Mouse (Mus musculus) stomach, embryonic 15.5 days (tissue): Measurements from ENCODE around the gene Dcaf4. TPM values are rescaled to one million over a fixed set of nuclear protein-coding genes. Genes with fewer than 3 reads are reported as not detected.
A peak's percentile ranks its signal among the peaks of the same experiment; 100 is the strongest.

Experiments
- ATAC-seq: fragments of 200-750 bp; cut with Nextera tagmentation; 2 replicates; pipeline ENCODE4 v1.8.0; 2017; ENCODE audit warnings: low read depth, moderate number of reproducible peaks, moderate TSS enrichment; ENCODE audit not compliant: insufficient read depth, low FRiP score
- H3K27ac ChIP-seq: fragments of 300-500 bp; sonication (generic); 2 replicates; pipeline ENCODE4 v1.5.1; 2015; ENCODE audit warnings: mild to moderate bottlenecking, inconsistent platforms
- H3K27me3 ChIP-seq: fragments of 300-500 bp; sonication (generic); replicated peaks from 2 replicates; pipeline ENCODE4 v1.6.1; 2015; ENCODE audit warnings: inconsistent platforms
- H3K36me3 ChIP-seq: fragments of 300-500 bp; sonication (generic); 2 replicates; pipeline ENCODE4 v1.6.1; 2015; ENCODE audit warnings: inconsistent platforms
- H3K4me1 ChIP-seq: fragments of 300-500 bp; sonication (generic); 2 replicates; pipeline ENCODE4 v1.6.1; 2015; ENCODE audit warnings: inconsistent platforms
- H3K4me2 ChIP-seq: fragments of 300-500 bp; sonication (generic); 2 replicates; pipeline ENCODE4 v1.6.1; 2015; ENCODE audit warnings: mild to moderate bottlenecking, inconsistent platforms
- H3K4me3 ChIP-seq: fragments of 300-500 bp; sonication (generic); replicated peaks from 2 replicates; pipeline ENCODE4 v1.5.1; 2015; ENCODE audit warnings: inconsistent platforms
- H3K9ac ChIP-seq: fragments of 300-500 bp; sonication (generic); 2 replicates; pipeline ENCODE4 v1.6.1; 2015; ENCODE audit warnings: inconsistent platforms
- H3K9me3 ChIP-seq: fragments of 300-500 bp; sonication (generic); 2 replicates; pipeline ENCODE4 v1.6.1; 2016; ENCODE audit warnings: inconsistent platforms
- WGBS: fragments of 180-500 bp; shearing (Covaris S2); methylation state at CpG from one replicate; pipeline ENCODE4 v1.1.7; 2015; 5-methylcytosine and 5-hydroxymethylcytosine counted together
- polyA plus RNA-seq: library from polyadenylated mRNA; unstranded; fragments of >200 nt; fragmentation: Nextera tagmentation; extraction: Ambion mirVana; gene quantifications from 2 replicates; pipeline ENCODE4 v1.2.1, GENCODE M21; 2015

Gene Dcaf4
- polyA plus RNA-seq: 31.5 and 34.5 TPM in 2 replicates

GRCm38 (mm10) chr12:83520311-83520890 lies at the start of gene Dcaf4:
Gene Dcaf4 (plus strand): TSS chr12:83520466.
- Histone ChIP-seq H3K4me2 (peak within 1 kb of the TSS; percentile 71), H3K36me3 (no peaks in the 10 kb centered on the region), H3K4me1 (peaks cover 10% of the 10 kb centered on the region), H3K27ac (peak within 1 kb of the TSS; percentile 72), H3K9ac (peak within 1 kb of the TSS; percentile 18), H3K9me3 (no peaks in the 10 kb centered on the region), H3K4me3 (peak within 1 kb of the TSS; percentile 87), H3K27me3 (no peaks in the 10 kb centered on the region)
- WGBS: under 1% methylated on average over 32 of the region's 32 CpGs
- ATAC-seq: peak; percentile 98

GRCm38 (mm10) chr12:83471760-83472159 lies 48.5 kb upstream of the Dcaf4 start:
- no peak overlapping the region for H3K27ac ChIP-seq
- H3K36me3 ChIP-seq: no peaks in the 10 kb centered on the region
- no peak overlapping the region for H3K4me2 ChIP-seq
- 0 out of 2 replicates have a peak, but pooled peaks cover 2% of the 10 kb centered on the region for H3K4me1 ChIP-seq
- ATAC-seq: no peak
- H3K9me3 ChIP-seq: no peaks in the 10 kb centered on the region
- 79% methylated on average over 7 of the region's 7 CpGs for WGBS
- H3K27me3 ChIP-seq: no peaks in the 10 kb centered on the region
- no peak overlapping the region for H3K4me3 ChIP-seq
- H3K9ac ChIP-seq: no peak overlapping the region

- Histone ChIP-seq H3K9me3 (no peaks in the 10 kb centered on the region), H3K4me3 (no peak overlapping the region), H3K4me1 (no peaks in the 10 kb centered on the region), H3K27me3 (no peaks in the 10 kb centered on the region), H3K4me2 (no peak overlapping the region), H3K9ac (no peak overlapping the region), H3K27ac (no peak overlapping the region), H3K36me3 (no peaks in the 10 kb centered on the region)
- WGBS: 34% methylated on average over 5 of the region's 5 CpGs
- no peak for ATAC-seq
Observed at GRCm38 (mm10) chr12:83473987-83474600, 46.2 kb upstream of the Dcaf4 start.

GRCm38 (mm10) chr12:83475419-83475818 lies 44.8 kb upstream of the Dcaf4 start:
- no peak for ATAC-seq
- Histone ChIP-seq H3K4me1 (no peaks in the 10 kb centered on the region), H3K36me3 (no peaks in the 10 kb centered on the region), H3K27me3 (no peaks in the 10 kb centered on the region), H3K9ac (no peak overlapping the region), H3K4me3 (no peak overlapping the region), H3K4me2 (no peak overlapping the region), H3K9me3 (no peaks in the 10 kb centered on the region), H3K27ac (no peak overlapping the region)
- 40% methylated on average over 6 of the region's 6 CpGs for WGBS

- H3K36me3 ChIP-seq: no peaks in the 10 kb centered on the region
- 80% methylated on average over 10 of the region's 10 CpGs for WGBS
- no peak overlapping the region for H3K4me2 ChIP-seq
- no peak overlapping the region for H3K9ac ChIP-seq
- H3K9me3 ChIP-seq: no peaks in the 10 kb centered on the region
- no peak for ATAC-seq
- no peaks in the 10 kb centered on the region for H3K27me3 ChIP-seq
- H3K4me3 ChIP-seq: no peak overlapping the region
- no peak overlapping the region for H3K27ac ChIP-seq
- H3K4me1 ChIP-seq: no peaks in the 10 kb centered on the region
Observed at GRCm38 (mm10) chr12:83476277-83476676, 44.0 kb upstream of the Dcaf4 start.

GRCm38 (mm10) chr12:83479140-83479539 lies 41.1 kb upstream of the Dcaf4 start:
- ATAC-seq: no peak
- H3K27me3 ChIP-seq: no peaks in the 10 kb centered on the region
- H3K4me2 ChIP-seq: no peak overlapping the region
- H3K4me1 ChIP-seq: no peaks in the 10 kb centered on the region
- no peak overlapping the region for H3K4me3 ChIP-seq
- H3K36me3 ChIP-seq: no peaks in the 10 kb centered on the region
- no peak overlapping the region; the same call in 1 of the 2 replicates for H3K27ac ChIP-seq
- H3K9me3 ChIP-seq: no peaks in the 10 kb centered on the region
- H3K9ac ChIP-seq: no peak overlapping the region
- 29% methylated on average over 1 of the region's 1 CpGs for WGBS

- Histone ChIP-seq H3K9ac (no peak overlapping the region), H3K4me2 (no peak overlapping the region), H3K27me3 (peaks cover 7% of the 10 kb centered on the region; the same call in 1 of the 2 replicates), H3K4me1 (peaks cover 2% of the 10 kb centered on the region; the same call in 1 of the 2 replicates), H3K4me3 (no peak overlapping the region), H3K27ac (no peak overlapping the region), H3K9me3 (no peaks in the 10 kb centered on the region), H3K36me3 (no peaks in the 10 kb centered on the region)
- ATAC-seq: no peak
- WGBS: 66% methylated on average over 7 of the region's 7 CpGs
Observed at GRCm38 (mm10) chr12:83479818-83480401, 40.4 kb upstream of the Dcaf4 start.

GRCm38 (mm10) chr12:83481439-83481838 lies 38.8 kb upstream of the Dcaf4 start:
- Histone ChIP-seq H3K27me3 (peaks cover 12% of the 10 kb centered on the region; the same call in 1 of the 2 replicates), H3K9ac (no peak overlapping the region), H3K36me3 (no peaks in the 10 kb centered on the region), H3K9me3 (no peaks in the 10 kb centered on the region), H3K27ac (no peak overlapping the region), H3K4me2 (no peak overlapping the region), H3K4me1 (peaks cover 13% of the 10 kb centered on the region), H3K4me3 (no peak overlapping the region)
- 55% methylated on average over 4 of the region's 4 CpGs for WGBS
- ATAC-seq: no peak

GRCm38 (mm10) chr12:83483653-83484052 lies 36.6 kb upstream of the Dcaf4 start:
- WGBS: 42% methylated on average over 5 of the region's 5 CpGs
- Histone ChIP-seq H3K9ac (no peak overlapping the region), H3K36me3 (no peaks in the 10 kb centered on the region), H3K4me2 (no peak overlapping the region), H3K4me3 (no peak overlapping the region), H3K27me3 (peaks cover 12% of the 10 kb centered on the region; the same call in 1 of the 2 replicates), H3K9me3 (no peaks in the 10 kb centered on the region), H3K27ac (no peak overlapping the region), H3K4me1 (peaks cover 16% of the 10 kb centered on the region)
- no peak for ATAC-seq

GRCm38 (mm10) chr12:83484855-83485745 lies 35.2 kb upstream of the Dcaf4 start:
- peak overlapping the region; percentile 100 for H3K4me2 ChIP-seq
- 4% methylated on average over 24 of the region's 24 CpGs for WGBS
- no peaks in the 10 kb centered on the region for H3K36me3 ChIP-seq
- peaks cover 12% of the 10 kb centered on the region; the same call in 1 of the 2 replicates for H3K27me3 ChIP-seq
- no peaks in the 10 kb centered on the region for H3K9me3 ChIP-seq
- H3K4me3 ChIP-seq: peak overlapping the region; percentile 70
- no peak for ATAC-seq
- peaks cover 19% of the 10 kb centered on the region for H3K4me1 ChIP-seq
- no peak overlapping the region for H3K9ac ChIP-seq
- H3K27ac ChIP-seq: no peak overlapping the region

GRCm38 (mm10) chr12:83485911-83486670 lies 34.2 kb upstream of the Dcaf4 start:
- under 1% methylated on average over 53 of the region's 53 CpGs for WGBS
- Histone ChIP-seq H3K4me1 (peaks cover 19% of the 10 kb centered on the region), H3K9me3 (no peaks in the 10 kb centered on the region), H3K27ac (no peak overlapping the region), H3K9ac (peak overlapping the region; percentile 54), H3K4me2 (peak overlapping the region; percentile 100), H3K4me3 (peak overlapping the region; percentile 70), H3K27me3 (peaks cover 12% of the 10 kb centered on the region; the same call in 1 of the 2 replicates), H3K36me3 (no peaks in the 10 kb centered on the region)
- ATAC-seq: no peak
